ENCODE assay signal across 8 mouse cellular contexts in genomic region chr7:19179936-19180335, GRCm38 (mm10). TPM values are rescaled to one million over a fixed set of nuclear protein-coding genes. Genes with fewer than 3 reads are reported as not detected.
DNase-seq lines count a peak whose midpoint lies in the region; ATAC-seq and TF ChIP-seq lines count a peak whose summit lies in the region.
"Had no signal": no experiment of that assay in that cellular context is flagged by ENCODE, and none has a peak within 500 bp of the region (broad histone marks: within the 10 kb centered on the region; RNA-seq: fewer than 3 reads in every experiment).

No protein-coding gene starts in this region.

- peaks cover 28% of the 10 kb centered on the region for H3K36me3 ChIP-seq in megakaryocyte, embryonic 14.5 days (replicated peaks; ENCODE audit: low read length)
- H3K36me3 ChIP-seq in embryonic facial prominence, embryonic 12.5 days: no peaks in the 10 kb centered on the region
- H3K36me3 ChIP-seq in intestine, postnatal 0 days (ENCODE audit: control insufficient read depth, insufficient read depth): no peaks in the 10 kb centered on the region
- H3K36me3 ChIP-seq in neural tube, embryonic 12.5 days: peaks cover 4% of the 10 kb centered on the region; the same call in 1 of the 2 replicates

- WGBS in embryonic facial prominence, embryonic 12.5 days: 38% methylated on average over 6 of the region's 6 CpGs
- WGBS in intestine, postnatal 0 days: 41% methylated on average over 6 of the region's 6 CpGs
- WGBS in neural tube, embryonic 12.5 days: 38% methylated on average over 6 of the region's 6 CpGs

- no peak overlapping the region for H3K27ac ChIP-seq in embryonic facial prominence, embryonic 12.5 days
- H3K27ac ChIP-seq in intestine, postnatal 0 days (ENCODE audit: low read depth, low read length): no peak overlapping the region
- no peak overlapping the region for H3K27ac ChIP-seq in neural tube, embryonic 12.5 days

- H3K27me3 ChIP-seq in megakaryocyte, embryonic 14.5 days (replicated peaks): peaks cover 34% of the 10 kb centered on the region
- peaks cover 57% of the 10 kb centered on the region for H3K27me3 ChIP-seq in embryonic facial prominence, embryonic 12.5 days
- H3K27me3 ChIP-seq in intestine, postnatal 0 days (replicated peaks; ENCODE audit: control insufficient read depth, insufficient read depth, low read length): peaks cover 48% of the 10 kb centered on the region
- H3K27me3 ChIP-seq in neural tube, embryonic 12.5 days (replicated peaks): peaks cover 54% of the 10 kb centered on the region

- DNase-seq in gastrocnemius, postnatal 10 days: no peak
- DNase-seq in gastrocnemius, postnatal 14 days: no peak
- DNase-seq: adrenal gland, adult 8-10 months had no signal

- peaks cover 87% of the 10 kb centered on the region for H3K4me1 ChIP-seq in megakaryocyte, embryonic 14.5 days
- peaks cover 27% of the 10 kb centered on the region for H3K4me1 ChIP-seq in embryonic facial prominence, embryonic 12.5 days
- H3K4me1 ChIP-seq in intestine, postnatal 0 days (replicated peaks; ENCODE audit: control insufficient read depth, insufficient read depth, low read length): 0 out of 2 replicates have a peak, but pooled peaks cover 4% of the 10 kb centered on the region
- peaks cover 41% of the 10 kb centered on the region for H3K4me1 ChIP-seq in neural tube, embryonic 12.5 days

- peak overlapping the region; percentile 89 for H3K4me3 ChIP-seq in megakaryocyte, embryonic 14.5 days (replicated peaks)
- no peak overlapping the region for H3K4me3 ChIP-seq in embryonic facial prominence, embryonic 12.5 days
- H3K4me3 ChIP-seq in intestine, postnatal 0 days (ENCODE audit: low read depth, low read length): no peak overlapping the region
- no peak overlapping the region for H3K4me3 ChIP-seq in neural tube, embryonic 12.5 days

- TF ChIP-seq CTCF in intestine, postnatal 0 days (IDR thresholded peaks at IDR 0.05; ENCODE audit: low read depth): no peak

- no peak overlapping the region for H3K9ac ChIP-seq in embryonic facial prominence, embryonic 12.5 days
- H3K9ac ChIP-seq in intestine, postnatal 0 days (ENCODE audit: low read depth, low read length): no peak overlapping the region
- no peak overlapping the region for H3K9ac ChIP-seq in neural tube, embryonic 12.5 days

- intact Hi-C loops in gastrocnemius, postnatal 14 days (cut with DNase I; ENCODE audit: low total_unique reads): loop anchor here (5.0 kb wide), 1 partner anchor 32 kb away; the partner anchor contains the start of gene Gpr4

- peak overlapping the region; percentile 48; the same call in 1 of the 2 replicates for H3K4me2 ChIP-seq in embryonic facial prominence, embryonic 12.5 days (replicated peaks)
- H3K4me2 ChIP-seq in intestine, postnatal 0 days (replicated peaks; ENCODE audit: low read depth): peak overlapping the region; percentile 48; the same call in 1 of the 2 replicates
- peak overlapping the region; percentile 70 for H3K4me2 ChIP-seq in neural tube, embryonic 12.5 days (replicated peaks)

- no peak for ATAC-seq in megakaryocyte, adult 5-6 weeks (ENCODE audit: poor library complexity, severe bottlenecking)
- no peak for ATAC-seq in embryonic facial prominence, embryonic 12.5 days (ENCODE audit: insufficient number of reproducible peaks, insufficient read depth, low FRiP score, low TSS enrichment)
- ATAC-seq in intestine, postnatal 0 days: no peak
- no peak for ATAC-seq in neural tube, embryonic 12.5 days (ENCODE audit: low FRiP score, low read depth)

- no peaks in the 10 kb centered on the region for H3K9me3 ChIP-seq in megakaryocyte, embryonic 14.5 days
- peaks cover 10% of the 10 kb centered on the region; the same call in 1 of the 2 replicates for H3K9me3 ChIP-seq in embryonic facial prominence, embryonic 12.5 days
- 0 out of 2 replicates have a peak, but pooled peaks cover 4% of the 10 kb centered on the region for H3K9me3 ChIP-seq in intestine, postnatal 0 days (ENCODE audit: control insufficient read depth)
- no peaks in the 10 kb centered on the region for H3K9me3 ChIP-seq in neural tube, embryonic 12.5 days

RNA-seq across cellular contexts. Expression of gene Eml2, which starts 3.7 kb away (rescaled TPM):
- 53.9 and 56.3 TPM in 2 replicates for polyA plus RNA-seq in megakaryocyte, embryonic 14.5 days (2012; ENCODE audit: insufficient read depth, low replicate concordance)
- total RNA-seq in megakaryocyte, adult 5-6 weeks (2015): 5.2 and 9.1 TPM in 2 replicates
- 8.7 and 13.4 TPM in 2 replicates for total RNA-seq in megakaryocyte, adult 5-6 weeks (2017)
- polyA plus RNA-seq in embryonic facial prominence, embryonic 12.5 days (2016; fragmentation: Nextera tagmentation; extraction: Ambion mirVana): 4.5 and 4.9 TPM in 2 replicates
- 5.0 and 5.1 TPM in 2 replicates for polyA plus RNA-seq in intestine, postnatal 0 days (2015; fragmentation: Nextera tagmentation; extraction: Ambion mirVana)
- polyA plus RNA-seq in neural tube, embryonic 12.5 days (2016; fragmentation: Nextera tagmentation; extraction: Ambion mirVana): 5.1 and 6.6 TPM in 2 replicates
- 10 to 100 TPM; 14.9 to 17.6 TPM for total RNA-seq in gastrocnemius, postnatal 10 days (2021)
- total RNA-seq in gastrocnemius, postnatal 14 days (2021): 10 to 100 TPM; 12.1 to 14.2 TPM

RNA-seq across cellular contexts. Expression of gene Gipr, which starts 14.0 kb away (rescaled TPM):
- 1.2 TPM in 2 replicates for polyA plus RNA-seq in megakaryocyte, embryonic 14.5 days (2012; ENCODE audit: insufficient read depth, low replicate concordance)
- total RNA-seq in megakaryocyte, adult 5-6 weeks (2015): not detected in 2 replicates
- not detected in 2 replicates for total RNA-seq in megakaryocyte, adult 5-6 weeks (2017)
- polyA plus RNA-seq in embryonic facial prominence, embryonic 12.5 days (2016; fragmentation: Nextera tagmentation; extraction: Ambion mirVana): 0.54 and 0.84 TPM in 2 replicates
- polyA plus RNA-seq in intestine, postnatal 0 days (2015; fragmentation: Nextera tagmentation; extraction: Ambion mirVana): 0.48 and 0.67 TPM in 2 replicates
- polyA plus RNA-seq in neural tube, embryonic 12.5 days (2016; fragmentation: Nextera tagmentation; extraction: Ambion mirVana): 1.1 and 1.8 TPM in 2 replicates
- under 1 TPM in 1 of 2 experiments, not detected in 1; 0.14 TPM for total RNA-seq in gastrocnemius, postnatal 10 days (2021)
- under 1 TPM in 1 of 2 experiments, not detected in 1; 0.09 TPM for total RNA-seq in gastrocnemius, postnatal 14 days (2021)

RNA-seq across cellular contexts. Expression of gene Snrpd2, which starts 30.4 kb away (rescaled TPM):
- polyA plus RNA-seq in megakaryocyte, embryonic 14.5 days (2012; ENCODE audit: insufficient read depth, low replicate concordance): 50.5 and 69.4 TPM in 2 replicates
- 44.2 and 53.7 TPM in 2 replicates for total RNA-seq in megakaryocyte, adult 5-6 weeks (2015)
- total RNA-seq in megakaryocyte, adult 5-6 weeks (2017): 28.3 and 32.4 TPM in 2 replicates
- 149 and 166 TPM in 2 replicates for polyA plus RNA-seq in embryonic facial prominence, embryonic 12.5 days (2016; fragmentation: Nextera tagmentation; extraction: Ambion mirVana)
- 66.3 and 69.6 TPM in 2 replicates for polyA plus RNA-seq in intestine, postnatal 0 days (2015; fragmentation: Nextera tagmentation; extraction: Ambion mirVana)
- 124 and 133 TPM in 2 replicates for polyA plus RNA-seq in neural tube, embryonic 12.5 days (2016; fragmentation: Nextera tagmentation; extraction: Ambion mirVana)
- 10 to 100 TPM; 72.9 to 77.4 TPM for total RNA-seq in gastrocnemius, postnatal 10 days (2021)
- total RNA-seq in gastrocnemius, postnatal 14 days (2021): 10 to 100 TPM; 62.3 to 66.5 TPM

RNA-seq across cellular contexts. Expression of gene Qpctl, which starts 30.8 kb away (rescaled TPM):
- 5.0 and 11.8 TPM in 2 replicates for polyA plus RNA-seq in megakaryocyte, embryonic 14.5 days (2012; ENCODE audit: insufficient read depth, low replicate concordance)
- total RNA-seq in megakaryocyte, adult 5-6 weeks (2015): 6.6 and 7.9 TPM in 2 replicates
- total RNA-seq in megakaryocyte, adult 5-6 weeks (2017): 3.5 and 4.5 TPM in 2 replicates
- polyA plus RNA-seq in embryonic facial prominence, embryonic 12.5 days (2016; fragmentation: Nextera tagmentation; extraction: Ambion mirVana): 16.7 and 17.4 TPM in 2 replicates
- polyA plus RNA-seq in intestine, postnatal 0 days (2015; fragmentation: Nextera tagmentation; extraction: Ambion mirVana): 7.3 and 8.1 TPM in 2 replicates
- polyA plus RNA-seq in neural tube, embryonic 12.5 days (2016; fragmentation: Nextera tagmentation; extraction: Ambion mirVana): 19.5 and 20.9 TPM in 2 replicates
- 1 to 10 TPM; 5.0 to 5.5 TPM for total RNA-seq in gastrocnemius, postnatal 10 days (2021)
- total RNA-seq in gastrocnemius, postnatal 14 days (2021): 1 to 10 TPM; 3.1 to 4.2 TPM

RNA-seq across cellular contexts. Expression of gene Gpr4, which starts 32.4 kb away (rescaled TPM):
- polyA plus RNA-seq in megakaryocyte, embryonic 14.5 days (2012; ENCODE audit: insufficient read depth, low replicate concordance): 0.03 TPM in 1 of 2 replicates, not detected in the other
- not detected in 2 replicates for total RNA-seq in megakaryocyte, adult 5-6 weeks (2015)
- total RNA-seq in megakaryocyte, adult 5-6 weeks (2017): 0.12 TPM in 1 of 2 replicates, not detected in the other
- 1.4 and 1.7 TPM in 2 replicates for polyA plus RNA-seq in embryonic facial prominence, embryonic 12.5 days (2016; fragmentation: Nextera tagmentation; extraction: Ambion mirVana)
- 1.3 and 1.6 TPM in 2 replicates for polyA plus RNA-seq in intestine, postnatal 0 days (2015; fragmentation: Nextera tagmentation; extraction: Ambion mirVana)
- polyA plus RNA-seq in neural tube, embryonic 12.5 days (2016; fragmentation: Nextera tagmentation; extraction: Ambion mirVana): 1.9 and 2.3 TPM in 2 replicates
- 1 to 10 TPM; 2.3 to 3.4 TPM for total RNA-seq in gastrocnemius, postnatal 10 days (2021)
- total RNA-seq in gastrocnemius, postnatal 14 days (2021): 1 to 10 TPM; 2.9 to 4.3 TPM
